Mouse (Mus musculus): ENCODE measurements around the gene Zpbp2. TPM values are rescaled to one million over a fixed set of nuclear protein-coding genes. Genes with fewer than 3 reads are reported as not detected.

The Zpbp2 gene
- polyA plus RNA-seq, 1 experiment, result 0.08 TPM

DNA sequence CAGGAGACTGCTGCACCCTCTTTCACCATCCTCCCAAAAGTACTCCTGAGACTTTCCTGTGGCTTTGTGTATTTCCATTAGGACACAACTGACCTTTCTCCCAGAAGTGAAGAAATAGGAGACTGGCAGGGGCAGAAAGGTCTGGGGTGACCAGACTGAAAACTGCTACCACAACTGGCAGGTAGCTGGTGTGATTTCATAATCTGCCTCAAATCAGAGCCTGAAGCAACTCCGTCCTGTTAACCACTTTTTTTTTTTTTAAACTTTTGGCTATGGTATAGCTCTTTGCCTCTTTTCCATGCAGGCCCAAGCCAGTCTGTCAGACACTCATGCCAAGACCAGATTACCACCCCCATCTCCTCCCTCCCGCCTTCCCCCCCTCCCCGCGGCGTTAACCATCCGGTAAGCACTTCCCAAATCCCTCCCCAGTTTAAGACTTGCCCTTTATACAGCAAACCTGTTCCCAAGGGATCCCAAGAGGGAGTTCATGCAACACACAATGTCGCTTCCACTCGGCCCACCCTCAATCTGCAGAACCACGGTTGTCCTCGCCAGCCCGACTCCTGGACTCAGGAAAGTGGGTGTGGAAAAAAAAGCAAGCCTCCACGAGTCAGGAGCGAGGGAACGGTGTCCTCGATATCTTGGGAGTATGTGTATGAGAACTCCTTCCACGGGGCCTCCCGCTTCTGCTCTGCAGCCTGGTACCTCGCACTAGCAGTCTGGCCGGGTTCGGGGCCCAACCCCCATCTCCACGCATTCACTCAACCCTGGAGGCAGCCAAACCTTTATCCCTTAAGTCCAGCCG is 35.4 kb downstream of the Zpbp2 start:
- peaks cover 87% of the 10 kb centered on the region for H3K4me1 ChIP-seq (ENCODE audit: control insufficient read depth)
- no peaks in the 10 kb centered on the region for H3K9me3 ChIP-seq (ENCODE audit: control insufficient read depth, low read length)
- peak overlapping the region; percentile 79 for H3K4me3 ChIP-seq (replicated peaks)
- H3K36me3 ChIP-seq (ENCODE audit: control insufficient read depth), result peaks cover 47% of the 10 kb centered on the region
- TF ChIP-seq GATA1 (IDR thresholded peaks at IDR 0.05; ENCODE audit: low read length), result no peak
- no peaks in the 10 kb centered on the region for H3K27me3 ChIP-seq (ENCODE audit: control insufficient read depth)

DNA sequence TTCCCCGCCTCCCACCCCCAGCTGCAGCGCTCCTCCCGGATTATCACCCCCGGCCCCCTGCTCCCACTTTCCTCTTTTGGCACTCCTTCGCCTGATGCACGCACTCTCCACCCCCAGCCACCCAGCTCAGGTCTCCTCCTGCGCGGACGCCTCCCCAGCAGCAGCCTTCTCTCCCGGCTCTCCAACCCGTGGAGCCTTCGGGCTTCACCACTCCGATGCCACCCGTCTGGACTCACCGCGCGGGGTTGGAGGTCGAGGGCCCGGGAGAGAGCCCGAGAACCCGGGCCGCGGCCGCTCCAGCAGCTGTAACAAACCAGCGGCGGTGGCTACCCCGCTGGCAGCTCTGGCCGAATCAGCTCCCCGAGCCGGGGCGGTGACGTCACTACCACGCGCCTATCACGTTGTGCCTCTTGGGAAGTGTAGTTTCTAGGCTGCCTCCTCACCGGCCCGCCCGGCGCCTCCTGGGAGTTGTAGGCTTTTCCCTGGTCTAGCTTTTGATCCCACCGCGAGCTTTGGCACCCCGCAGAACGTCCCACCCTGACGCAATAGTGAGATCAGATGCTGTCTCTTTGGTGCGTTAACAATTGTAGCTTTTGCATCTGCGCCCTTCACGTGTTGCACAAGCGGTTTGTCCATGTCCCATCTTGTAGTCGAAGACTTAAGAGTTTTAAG is 36.1 kb downstream of the Zpbp2 start, which contains the start of gene Ormdl3:
Ormdl3 (minus strand) TSS at position 477 of the 672 bp plus-strand sequence.
- H3K4me1 ChIP-seq (ENCODE audit: control insufficient read depth), result peaks cover 86% of the 10 kb centered on the region
- H3K4me3 ChIP-seq (replicated peaks), result peak within 1 kb of the TSS; percentile 79
- peaks cover 1% of the 10 kb centered on the region; the same call in 1 of the 2 replicates for H3K27me3 ChIP-seq (ENCODE audit: control insufficient read depth)
- no peaks in the 10 kb centered on the region for H3K9me3 ChIP-seq (ENCODE audit: control insufficient read depth, low read length)
- TF ChIP-seq TAL1 (IDR thresholded peaks at IDR 0.05; ENCODE audit: low read length), result no peak
- peak; percentile 12; the same call in 1 of the 2 replicates for TF ChIP-seq GATA1 (IDR thresholded peaks at IDR 0.05; ENCODE audit: low read length)
- peaks cover 39% of the 10 kb centered on the region for H3K36me3 ChIP-seq (ENCODE audit: control insufficient read depth)

DNA sequence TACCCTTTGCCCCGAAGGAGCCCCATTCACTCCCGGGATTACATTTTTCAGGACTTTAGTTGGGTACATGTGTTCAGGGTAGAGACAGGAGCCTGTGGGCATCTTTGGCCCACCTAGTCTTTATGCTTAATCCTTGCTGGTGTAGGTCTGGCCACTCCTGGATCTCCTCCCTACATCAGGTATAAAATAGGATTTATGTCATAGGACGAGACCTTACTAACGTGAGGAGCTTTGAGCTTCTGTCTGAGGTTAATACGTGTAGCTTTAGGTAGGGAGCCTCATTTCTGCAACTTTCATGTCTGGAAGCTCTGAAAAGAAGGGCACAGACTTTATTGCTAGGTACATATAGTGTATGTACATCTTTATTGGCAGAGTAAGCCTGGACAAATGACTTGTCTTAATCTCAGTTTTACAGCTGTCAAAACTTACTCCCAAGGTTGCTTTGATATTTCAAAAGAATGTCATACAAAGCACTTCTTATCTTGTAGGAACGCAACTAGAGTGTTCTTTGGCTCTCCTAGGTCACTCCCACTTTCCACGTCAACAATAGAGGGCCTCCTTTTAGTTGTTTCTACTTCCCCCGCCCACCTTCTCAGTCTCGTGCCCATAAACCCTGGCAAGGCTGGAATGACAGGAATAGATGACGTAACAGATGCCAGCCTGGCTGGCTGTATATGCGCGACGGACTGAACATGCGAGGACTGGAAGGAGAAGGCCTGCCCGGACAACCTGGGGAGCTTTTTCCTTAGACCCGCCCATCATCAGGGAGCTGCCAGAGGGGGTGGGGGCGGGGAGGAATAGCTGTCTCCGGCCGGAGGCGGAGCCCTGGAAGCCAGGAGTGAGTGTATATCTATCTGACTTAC is 37.0 kb downstream of the Zpbp2 start:
- Histone ChIP-seq H3K9me3 (ENCODE audit: control insufficient read depth, low read length) (no peaks in the 10 kb centered on the region), H3K4me1 (ENCODE audit: control insufficient read depth) (peaks cover 85% of the 10 kb centered on the region), H3K4me3 (replicated peaks) (peak overlapping the region; percentile 79), H3K36me3 (ENCODE audit: control insufficient read depth) (peaks cover 30% of the 10 kb centered on the region), H3K27me3 (ENCODE audit: control insufficient read depth) (peaks cover 9% of the 10 kb centered on the region)
- TF ChIP-seq TAL1 (IDR thresholded peaks at IDR 0.05; ENCODE audit: low read length), result peak; percentile 27; the same call in 1 of the 3 replicates
- no peak; the same call in 1 of the 2 replicates for TF ChIP-seq GATA1 (IDR thresholded peaks at IDR 0.05; ENCODE audit: low read length)

DNA sequence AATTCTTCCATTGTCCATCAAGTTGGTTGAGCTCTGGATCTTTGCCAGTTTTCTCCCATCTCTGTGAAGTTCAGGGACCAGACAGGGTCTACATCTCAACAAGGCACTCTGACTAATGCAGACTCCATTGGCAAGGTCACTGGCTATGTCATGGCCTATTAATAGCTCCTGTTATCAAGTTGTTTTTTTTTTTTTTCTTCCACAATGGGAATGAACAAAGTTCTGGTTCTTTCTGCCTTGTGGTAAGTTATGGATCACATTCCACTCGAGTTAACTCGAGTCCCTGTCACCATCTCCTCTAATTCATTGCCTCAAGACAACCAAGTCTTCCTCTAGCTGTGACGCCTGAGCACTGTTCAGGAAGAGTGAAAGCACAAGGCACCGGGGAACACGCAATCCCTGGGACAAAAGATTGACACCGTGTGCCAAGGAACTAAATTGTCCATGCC is 38.0 kb downstream of the Zpbp2 start:
- H3K9me3 ChIP-seq (ENCODE audit: control insufficient read depth, low read length), result no peaks in the 10 kb centered on the region
- TF ChIP-seq GATA1 (IDR thresholded peaks at IDR 0.05; ENCODE audit: low read length) (no peak), TAL1 (IDR thresholded peaks at IDR 0.05; ENCODE audit: low read length) (no peak)
- H3K27me3 ChIP-seq (ENCODE audit: control insufficient read depth), result peaks cover 14% of the 10 kb centered on the region
- H3K4me3 ChIP-seq (replicated peaks), result peak overlapping the region; percentile 79
- peaks cover 78% of the 10 kb centered on the region for H3K4me1 ChIP-seq (ENCODE audit: control insufficient read depth)
- H3K36me3 ChIP-seq (ENCODE audit: control insufficient read depth), result peaks cover 22% of the 10 kb centered on the region

DNA sequence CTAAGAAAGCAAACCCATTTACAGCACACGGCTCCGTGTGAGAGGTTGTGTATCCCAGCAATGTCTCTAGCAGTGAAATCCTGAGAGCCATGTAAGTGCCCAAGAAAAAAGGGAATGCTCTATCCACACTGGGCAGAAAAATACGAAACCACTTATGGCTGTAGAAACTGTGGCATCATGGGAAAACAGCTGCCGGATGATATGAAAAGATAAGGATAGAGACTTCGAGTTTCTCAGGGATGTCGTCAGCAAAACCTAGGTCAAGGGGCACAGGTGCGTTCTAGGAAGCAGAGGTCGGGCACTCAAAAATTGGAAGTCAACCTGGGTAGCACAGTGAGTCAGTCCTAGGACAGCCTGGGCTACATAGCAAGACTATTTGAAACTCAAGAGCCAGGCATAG is 38.4 kb downstream of the Zpbp2 start:
- Histone ChIP-seq H3K9me3 (ENCODE audit: control insufficient read depth, low read length) (no peaks in the 10 kb centered on the region), H3K4me3 (replicated peaks) (peak overlapping the region; percentile 16), H3K27me3 (ENCODE audit: control insufficient read depth) (peaks cover 16% of the 10 kb centered on the region), H3K4me1 (ENCODE audit: control insufficient read depth) (peaks cover 74% of the 10 kb centered on the region), H3K36me3 (ENCODE audit: control insufficient read depth) (peaks cover 17% of the 10 kb centered on the region)
- TF ChIP-seq TAL1 (IDR thresholded peaks at IDR 0.05; ENCODE audit: low read length) (no peak), GATA1 (IDR thresholded peaks at IDR 0.05; ENCODE audit: low read length) (no peak)

DNA sequence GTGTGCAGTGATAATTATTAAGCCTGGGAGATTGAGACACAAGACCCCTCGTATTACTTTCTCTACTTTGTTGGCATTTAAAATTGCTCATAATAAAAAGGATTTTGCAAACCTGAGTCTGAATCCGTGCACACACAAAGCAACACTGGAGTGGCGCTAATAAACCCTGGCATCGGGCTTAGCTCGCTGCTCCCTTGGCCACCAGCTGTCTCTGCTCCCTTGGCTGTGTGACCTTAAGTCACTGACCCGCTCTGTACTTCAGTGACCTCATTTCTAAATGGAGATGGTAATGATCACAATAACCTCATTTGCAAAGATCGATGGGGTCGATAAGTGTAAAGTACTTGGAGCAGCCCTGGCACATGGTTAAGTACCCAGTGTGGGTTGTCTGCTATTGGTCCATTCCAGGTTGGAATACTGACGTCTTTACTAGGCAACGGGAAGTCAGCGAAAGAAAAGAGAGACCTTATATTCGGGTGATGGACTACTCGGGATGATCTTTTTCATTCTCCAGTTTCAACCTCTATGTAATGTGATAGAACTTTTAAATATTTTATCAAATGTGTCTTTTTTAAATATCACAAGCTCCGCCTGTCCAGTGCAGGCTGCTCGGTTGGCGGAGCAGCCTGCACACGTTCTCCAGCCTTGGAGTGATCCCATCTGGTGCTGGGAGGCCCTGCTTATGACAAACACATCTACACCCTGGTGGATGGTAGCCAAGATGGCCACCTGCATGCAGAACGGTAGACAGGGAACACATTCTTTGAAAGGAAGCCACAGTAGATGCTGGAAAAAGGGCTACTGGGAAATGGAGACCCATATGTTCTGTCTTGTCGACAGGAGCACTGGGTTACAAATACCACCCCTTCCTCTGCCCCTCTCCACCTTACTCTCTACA is 39.9 kb downstream of the Zpbp2 start:
- peaks cover 64% of the 10 kb centered on the region for H3K4me1 ChIP-seq (ENCODE audit: control insufficient read depth)
- no peak overlapping the region for H3K4me3 ChIP-seq (replicated peaks)
- no peak for TF ChIP-seq GATA1 (IDR thresholded peaks at IDR 0.05; ENCODE audit: low read length)
- no peak for TF ChIP-seq TAL1 (IDR thresholded peaks at IDR 0.05; ENCODE audit: low read length)
- H3K9me3 ChIP-seq (ENCODE audit: control insufficient read depth, low read length), result no peaks in the 10 kb centered on the region
- peaks cover 2% of the 10 kb centered on the region for H3K36me3 ChIP-seq (ENCODE audit: control insufficient read depth)
- peaks cover 26% of the 10 kb centered on the region for H3K27me3 ChIP-seq (ENCODE audit: control insufficient read depth)

DNA sequence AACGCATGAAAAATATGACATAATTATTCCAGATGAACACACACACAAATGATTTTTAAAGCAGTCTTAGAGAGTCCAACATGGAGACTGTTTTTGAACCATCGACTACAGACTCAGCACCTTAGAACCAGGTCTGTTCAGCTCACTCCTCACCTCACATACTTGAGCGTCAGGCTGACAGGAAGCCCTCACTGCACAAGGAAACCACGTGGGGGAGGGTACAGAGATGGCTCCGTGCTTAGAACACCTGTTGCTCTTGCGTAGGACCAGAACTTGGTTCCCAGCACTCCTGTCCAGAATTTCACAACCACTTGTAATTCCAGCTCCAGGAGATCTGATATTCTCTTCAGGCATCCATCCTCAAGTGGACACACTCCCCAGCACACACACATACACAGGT is 44.1 kb downstream of the Zpbp2 start:
- Histone ChIP-seq H3K27me3 (ENCODE audit: control insufficient read depth) (peaks cover 51% of the 10 kb centered on the region), H3K4me3 (replicated peaks) (no peak overlapping the region), H3K9me3 (ENCODE audit: control insufficient read depth, low read length) (no peaks in the 10 kb centered on the region), H3K36me3 (ENCODE audit: control insufficient read depth) (no peaks in the 10 kb centered on the region), H3K4me1 (ENCODE audit: control insufficient read depth) (peaks cover 39% of the 10 kb centered on the region)
- no peak for TF ChIP-seq GATA1 (IDR thresholded peaks at IDR 0.05; ENCODE audit: low read length)
- TF ChIP-seq TAL1 (IDR thresholded peaks at IDR 0.05; ENCODE audit: low read length), result no peak

DNA sequence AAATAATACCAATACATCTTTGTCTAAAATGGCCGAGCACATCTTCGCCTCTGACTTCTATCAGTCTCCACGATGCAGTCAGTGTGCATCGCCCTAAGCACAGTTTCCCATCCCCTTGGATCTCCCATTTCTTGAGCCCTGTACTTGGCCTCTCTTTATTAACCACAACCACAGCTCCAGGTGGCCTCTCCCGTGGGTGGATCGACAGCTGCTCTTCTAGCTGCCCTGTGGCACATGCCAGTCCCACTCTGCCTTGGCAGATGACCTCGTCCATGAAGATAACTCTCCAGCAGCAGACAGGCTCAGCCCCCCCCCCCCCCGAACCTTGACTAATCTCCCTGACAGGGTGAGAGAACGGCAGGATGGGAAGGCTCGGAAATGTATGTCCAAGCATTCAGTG is 44.6 kb downstream of the Zpbp2 start:
- H3K27me3 ChIP-seq (ENCODE audit: control insufficient read depth), result peaks cover 55% of the 10 kb centered on the region
- H3K4me1 ChIP-seq (ENCODE audit: control insufficient read depth), result peaks cover 39% of the 10 kb centered on the region
- TF ChIP-seq GATA1 (IDR thresholded peaks at IDR 0.05; ENCODE audit: low read length) (no peak), TAL1 (IDR thresholded peaks at IDR 0.05; ENCODE audit: low read length) (no peak)
- no peaks in the 10 kb centered on the region for H3K9me3 ChIP-seq (ENCODE audit: control insufficient read depth, low read length)
- H3K4me3 ChIP-seq (replicated peaks), result no peak overlapping the region
- no peaks in the 10 kb centered on the region for H3K36me3 ChIP-seq (ENCODE audit: control insufficient read depth)
